24 mouse cellular contexts compared by ENCODE assay signal in the genomic region with DNA sequence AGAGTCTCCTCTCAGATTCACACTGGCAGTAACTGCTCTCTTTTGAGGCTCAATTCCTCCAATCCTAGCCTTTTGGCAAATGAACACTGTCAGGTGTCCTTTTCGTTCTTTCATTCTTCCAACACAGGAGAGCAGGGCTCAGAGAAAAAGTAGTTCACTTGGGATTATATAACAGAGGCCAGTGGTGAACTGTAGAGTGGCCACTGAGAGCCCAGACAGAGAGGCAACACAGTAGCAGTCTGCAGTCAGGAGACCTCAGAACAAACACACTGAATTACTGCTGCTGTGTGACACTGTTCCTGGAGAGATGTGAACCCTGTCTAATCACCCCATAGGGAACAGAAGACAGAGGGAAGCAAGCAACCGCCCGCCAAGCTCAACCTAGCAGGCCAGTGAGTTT. TPM values are rescaled to one million over a fixed set of nuclear protein-coding genes. Genes with fewer than 3 reads are reported as not detected.
"Had no signal": no experiment of that assay in that cellular context is flagged by ENCODE, and none has a peak within 500 bp of the region (broad histone marks: within the 10 kb centered on the region; RNA-seq: fewer than 3 reads in every experiment).

No protein-coding gene starts in this region.

- H3K9ac ChIP-seq: limb, embryonic 13.5 days; liver, embryonic 13.5 days had no signal

- H3K4me3 ChIP-seq: layer of hippocampus, adult 2 months; limb, embryonic 10.5 days; limb, embryonic 13.5 days; liver, embryonic 13.5 days had no signal

- H3K9me3 ChIP-seq: limb, embryonic 10.5 days; limb, embryonic 13.5 days; liver, embryonic 13.5 days had no signal

- DNase-seq: kidney, postnatal 10 days; layer of hippocampus, adult 9-11 months; liver, embryonic 13.5 days; lung, adult 2 months; lung, postnatal 14 days; lung, postnatal 4 days; midbrain, embryonic 14.5 days; thymus, adult 18-20 months; thymus, postnatal 36 days had no signal

- H3K36me3 ChIP-seq: limb, embryonic 10.5 days; limb, embryonic 13.5 days; liver, embryonic 13.5 days had no signal

- H3K4me2 ChIP-seq: limb, embryonic 13.5 days; liver, embryonic 13.5 days; midbrain, embryonic 11.5 days had no signal

- H3K27ac ChIP-seq: layer of hippocampus, adult 2 months; limb, embryonic 10.5 days; limb, embryonic 13.5 days; liver, embryonic 13.5 days had no signal

RNA-seq across cellular contexts. Expression of a gene that starts 13.3 kb away (rescaled TPM):
- polyA plus RNA-seq: large intestine, adult 2 months; limb, embryonic 10.5 days; limb, embryonic 13.5 days; liver, adult 2 months; liver, embryonic 13.5 days; liver, embryonic 16.5 days; lung, adult 2 months; lung, embryonic 16.5 days; midbrain, embryonic 11.5 days; midbrain, embryonic 14.5 days; midbrain, postnatal 0 days; neural tube, embryonic 11.5 days; neural tube, embryonic 14.5 days; small intestine, adult 2 months; spleen, adult 2 months; stomach, embryonic 16.5 days; urinary bladder, adult 2 months had no signal
